Mouse (Mus musculus) MEL (cell line): ENCODE measurements at regions not wholly inside any gene's neighbourhood (a gene's known extent, or its start where the extent isn't known, plus 50 kb on each side); places are given as distances from the start of the nearest gene placed in this dataset.

Experiments
- DNase-seq: peaks from one replicate; pipeline ENCODE4 v3.0.0; 2011; ENCODE audit warnings: low read depth, low spot score
- H3K27ac ChIP-seq: 2 replicates; pipeline ENCODE4 v1.5.1; 2012; ENCODE audit warnings: low read depth, mild to moderate bottlenecking, control low read depth, low read length, moderate library complexity; ENCODE audit not compliant: control insufficient read depth
- H3K27me3 ChIP-seq, 2 experiments: fragments of 150-350 bp in 1 of 2; sonication (generic) in 1 of 2; 2 replicates each; pipeline ENCODE4 v1.6.1; 2012; ENCODE audit warnings: low read length in 2 of 2, mild to moderate bottlenecking in 2 of 2, improper control_type of control experiment in 1 of 2, moderate library complexity in 1 of 2; ENCODE audit not compliant: insufficient read depth in 2 of 2, control insufficient read depth in 1 of 2
- H3K36me3 ChIP-seq, 2 experiments: 2 replicates each; pipeline ENCODE4 v1.6.1; 2012 to 2014; ENCODE audit warnings: low read length in 2 of 2, improper control_type of control experiment in 1 of 2, inconsistent platforms in 1 of 2, mild to moderate bottlenecking in 1 of 2; ENCODE audit not compliant: insufficient read depth in 2 of 2, control insufficient read depth in 1 of 2
- H3K4me1 ChIP-seq, 2 experiments: fragments of 150-350 bp in 1 of 2; sonication (generic) in 1 of 2; 2 replicates each; pipeline ENCODE4 v1.6.1; 2012; ENCODE audit warnings: low read length in 2 of 2, improper control_type of control experiment in 1 of 2, mild to moderate bottlenecking in 1 of 2; ENCODE audit not compliant: insufficient read depth in 2 of 2, control insufficient read depth in 1 of 2
- H3K4me3 ChIP-seq, 2 experiments: fragments of 150-350 bp in 1 of 2; sonication (generic) in 1 of 2; 2 replicates each; pipeline ENCODE4 v1.5.1; 2012; ENCODE audit warnings: low read depth in 2 of 2, low read length in 2 of 2, mild to moderate bottlenecking in 2 of 2, moderate library complexity in 2 of 2, control low read depth in 1 of 2, improper control_type of control experiment in 1 of 2; ENCODE audit not compliant: control insufficient read depth in 1 of 2, insufficient read depth in 1 of 2
- H3K79me2 ChIP-seq: 2 replicates; pipeline ENCODE4 v1.6.1; 2012; ENCODE audit warnings: mild to moderate bottlenecking, low read length, moderate library complexity; ENCODE audit not compliant: control insufficient read depth, poor library complexity, insufficient read depth
- H3K9ac ChIP-seq: 2 replicates; pipeline ENCODE4 v1.6.1; 2012; ENCODE audit warnings: low read depth, mild to moderate bottlenecking, control low read depth, low read length, moderate library complexity; ENCODE audit not compliant: control insufficient read depth, poor library complexity, severe bottlenecking
- H3K9me3 ChIP-seq: fragments of 150-350 bp; sonication (generic); replicated peaks from 2 replicates; pipeline ENCODE4 v1.6.1; 2012; ENCODE audit warnings: mild to moderate bottlenecking, low read length, improper control_type of control experiment, moderate library complexity; ENCODE audit not compliant: insufficient read depth
- EP300 ChIP-seq, 2 experiments: IDR thresholded peaks; 2 replicates each; pipeline ENCODE4 v1.6.1; 2011; ENCODE audit warnings: improper control_type of control experiment in 2 of 2, low read length in 2 of 2, low read depth in 1 of 2, mild to moderate bottlenecking in 1 of 2
- ETS1 ChIP-seq: IDR thresholded peaks from 2 replicates; pipeline ENCODE4 v1.6.1; 2012; ENCODE audit warnings: low read depth, mild to moderate bottlenecking, inconsistent platforms, low read length, improper control_type of control experiment, moderate library complexity
- GABPA ChIP-seq: IDR thresholded peaks from 2 replicates; pipeline ENCODE4 v1.6.1; 2012; ENCODE audit warnings: low read depth, mild to moderate bottlenecking, inconsistent platforms, low read length, improper control_type of control experiment, moderate library complexity
- KAT2A ChIP-seq: conservative IDR thresholded peaks from 2 replicates; pipeline ENCODE4 v1.6.1; 2012; ENCODE audit warnings: low read depth, low read length, improper control_type of control experiment, inconsistent platforms
- MAZ ChIP-seq: IDR thresholded peaks from 2 replicates; pipeline ENCODE4 v1.6.1; 2012; ENCODE audit warnings: low read depth, mild to moderate bottlenecking, inconsistent platforms, low read length, improper control_type of control experiment
- MEF2A ChIP-seq: IDR thresholded peaks from 2 replicates; pipeline ENCODE4 v1.6.1; 2014; ENCODE audit warnings: low read depth, mild to moderate bottlenecking, inconsistent platforms, low read length, improper control_type of control experiment; ENCODE audit not compliant: poor library complexity, insufficient replicate concordance, severe bottlenecking; ENCODE audit errors: extremely low read depth
- MYB ChIP-seq: IDR thresholded peaks from 2 replicates; pipeline ENCODE4 v1.6.1; 2011; ENCODE audit warnings: mild to moderate bottlenecking, low read depth, low read length, improper control_type of control experiment
- MYC ChIP-seq: IDR thresholded peaks from 2 replicates; pipeline ENCODE4 v1.6.1; 2011; ENCODE audit warnings: low read depth, mild to moderate bottlenecking, low read length, improper control_type of control experiment, moderate library complexity
- NRF1 ChIP-seq: IDR thresholded peaks from 2 replicates; pipeline ENCODE4 v1.6.1; 2014; ENCODE audit warnings: low read depth, mild to moderate bottlenecking, inconsistent platforms, low read length, improper control_type of control experiment, moderate library complexity; ENCODE audit not compliant: poor library complexity, insufficient read depth, severe bottlenecking
- RCOR1 ChIP-seq: IDR thresholded peaks from 2 replicates; pipeline ENCODE4 v1.6.1; 2012; ENCODE audit warnings: low read depth, mild to moderate bottlenecking, inconsistent platforms, low read length, improper control_type of control experiment
- SIN3A ChIP-seq: IDR thresholded peaks from 2 replicates; pipeline ENCODE4 v1.6.1; 2012; ENCODE audit warnings: low read length, improper control_type of control experiment, inconsistent platforms
- SMC3 ChIP-seq: IDR thresholded peaks from 2 replicates; pipeline ENCODE4 v1.6.1; 2011; ENCODE audit warnings: low read depth, low read length, improper control_type of control experiment
- TBP ChIP-seq: IDR thresholded peaks from 2 replicates; pipeline ENCODE4 v1.8.0; 2011; ENCODE audit warnings: low read depth, low read length, improper control_type of control experiment
- USF2 ChIP-seq, 2 experiments: IDR thresholded peaks; 2 replicates each; pipeline ENCODE4 v1.6.1; 2011 to 2012; ENCODE audit warnings: improper control_type of control experiment in 2 of 2, low read length in 2 of 2, borderline replicate concordance in 1 of 2, inconsistent platforms in 1 of 2, low read depth in 1 of 2, mild to moderate bottlenecking in 1 of 2; ENCODE audit not compliant: insufficient read depth in 1 of 2
- ZC3H11A ChIP-seq: IDR thresholded peaks from 2 replicates; pipeline ENCODE4 v1.6.1; 2012; ENCODE audit warnings: low read depth, mild to moderate bottlenecking, inconsistent platforms, low read length, improper control_type of control experiment
- ZKSCAN1 ChIP-seq: IDR thresholded peaks from 2 replicates; pipeline ENCODE4 v1.6.1; 2012; ENCODE audit warnings: low read depth, mild to moderate bottlenecking, inconsistent platforms, low read length, improper control_type of control experiment, moderate library complexity
- ZNF384 ChIP-seq: IDR thresholded peaks from 2 replicates; pipeline ENCODE4 v1.6.1; 2012; ENCODE audit warnings: low read depth, mild to moderate bottlenecking, inconsistent platforms, low read length, improper control_type of control experiment

- no peak for DNase-seq
- no peak overlapping the region for H3K4me3 ChIP-seq
- H3K9ac ChIP-seq: no peak overlapping the region
- no peaks in the 10 kb centered on the region for H3K4me1 ChIP-seq
- H3K36me3 ChIP-seq: no peaks in the 10 kb centered on the region
- TF ChIP-seq USF2 (IDR thresholded peaks at IDR 0.05; ENCODE audit: borderline replicate concordance in 1 of 2, insufficient read depth in 1 of 2, low read depth in 1 of 2, low read length in 2 of 2) (no peak), EP300 (IDR thresholded peaks at IDR 0.05; ENCODE audit: low read depth in 1 of 2, low read length in 2 of 2) (no peak), NRF1 (no peak), TBP (no peak), SIN3A (no peak), RCOR1 (no peak), MEF2A (no peak), SMC3 (no peak), MYB (no peak), ETS1 (no peak), ZC3H11A (no peak), ZKSCAN1 (no peak), KAT2A (no peak), ZNF384 (no peak), MAZ (no peak)
- no peak overlapping the region for H3K27ac ChIP-seq
- H3K9me3 ChIP-seq: no peaks in the 10 kb centered on the region
- no peaks in the 10 kb centered on the region; a peak in 1 of 4 replicates for H3K27me3 ChIP-seq
- H3K79me2 ChIP-seq: no peaks in the 10 kb centered on the region
These were observed 57.5 kb upstream of the Dap start for GRCm38 (mm10) chr15:31166543-31167105.

GRCm38 (mm10) chr15:31167506-31167905 lies 56.6 kb upstream of the Dap start:
- Histone ChIP-seq H3K9ac (no peak overlapping the region), H3K4me1 (no peaks in the 10 kb centered on the region), H3K4me3 (no peak overlapping the region), H3K9me3 (no peaks in the 10 kb centered on the region), H3K79me2 (no peaks in the 10 kb centered on the region), H3K36me3 (no peaks in the 10 kb centered on the region), H3K27me3 (no peaks in the 10 kb centered on the region; a peak in 1 of 4 replicates), H3K27ac (no peak overlapping the region)
- TF ChIP-seq MEF2A: no peak
- TF ChIP-seq GABPA: no peak
- no peak for TF ChIP-seq TBP
- no peak for TF ChIP-seq MYC
- TF ChIP-seq ETS1: no peak
- no peak for DNase-seq
